Mouse (Mus musculus) heart, adult 2 months (tissue): ENCODE measurements at regions not wholly inside any gene's neighbourhood (a gene's known extent, or its start where the extent isn't known, plus 50 kb on each side); places are given as distances from the start of the nearest gene placed in this dataset.
A peak's percentile ranks its signal among the peaks of the same experiment; 100 is the strongest.

Experiments used
- DNase-seq, 2 experiments: peaks; one replicate each; pipeline ENCODE4 v3.0.0; 2021
- H3K27ac ChIP-seq: fragments of 200-600 bp; 2 replicates; pipeline ENCODE4 v1.8.1; 2022
- H3K27me3 ChIP-seq: fragments of 200-500 bp; 2 replicates; pipeline ENCODE4 v1.6.1; 2012; ENCODE audit warnings: mild to moderate bottlenecking, low read length, inconsistent platforms, mixed read lengths; ENCODE audit not compliant: control insufficient read depth, insufficient read depth
- H3K36me3 ChIP-seq: fragments of 200-500 bp; 2 replicates; pipeline ENCODE4 v1.6.1; 2012; ENCODE audit warnings: low read length, inconsistent platforms; ENCODE audit not compliant: control insufficient read depth, insufficient read depth
- H3K4me1 ChIP-seq: fragments of 200-500 bp; 2 replicates; pipeline ENCODE4 v1.6.1; 2011; ENCODE audit warnings: low read length; ENCODE audit not compliant: control insufficient read depth, insufficient read depth
- H3K4me3 ChIP-seq: fragments of 200-600 bp; 2 replicates; pipeline ENCODE4 v1.8.1; 2022
- H3K79me2 ChIP-seq: fragments of 200-500 bp; replicated peaks from 2 replicates; pipeline ENCODE4 v1.6.1; 2012; ENCODE audit warnings: mild to moderate bottlenecking, inconsistent platforms, low read length, moderate library complexity, mixed read lengths; ENCODE audit not compliant: control insufficient read depth, insufficient read depth
- H3K9ac ChIP-seq: fragments of 200-500 bp; 2 replicates; pipeline ENCODE4 v1.6.1; 2012; ENCODE audit warnings: low read depth, mild to moderate bottlenecking, control low read depth, inconsistent platforms, low read length, mixed read lengths
- CTCF ChIP-seq: fragments of 200-600 bp; IDR thresholded peaks from 2 replicates; pipeline ENCODE4 v1.8.1; 2022; ENCODE audit warnings: antibody characterized with exemption, mild to moderate bottlenecking, moderate library complexity
- EP300 ChIP-seq: fragments of 200-500 bp; IDR thresholded peaks from 2 replicates; pipeline ENCODE4 v1.6.1; 2011; ENCODE audit warnings: low read depth, low read length, control low read depth; ENCODE audit not compliant: insufficient read depth
- POLR2A ChIP-seq: fragments of 200-500 bp; IDR thresholded peaks from 2 replicates; pipeline ENCODE4 v1.6.1; 2011; ENCODE audit warnings: mild to moderate bottlenecking, low read depth, low read length, control low read depth; ENCODE audit not compliant: insufficient read depth
- WGBS: fragments of 180-500 bp; shearing (Covaris S2); methylation state at CpG from one replicate; pipeline ENCODE4 v1.1.7; 2018; 5-methylcytosine and 5-hydroxymethylcytosine counted together
- intact Hi-C: fragments of 180-260 bp; cut with DNase I; formaldehyde crosslinking; loops from one replicate; pipeline ENCODE4 v1.15.1; 2025

GRCm38 (mm10) chr15:56554386-56554785, 923.0 kb downstream of the Slc22a22 start:
- H3K27ac ChIP-seq: no peak overlapping the region
- H3K27me3 ChIP-seq: no peaks in the 10 kb centered on the region
- WGBS: 66% methylated on average over 3 of the region's 3 CpGs
- no peak overlapping the region for H3K4me3 ChIP-seq
- no peaks in the 10 kb centered on the region for H3K4me1 ChIP-seq
- intact Hi-C loops: no loop called here
- TF ChIP-seq CTCF (no peak), EP300 (no peak), POLR2A (no peak)
- H3K9ac ChIP-seq: no peak overlapping the region
- no peaks in the 10 kb centered on the region for H3K36me3 ChIP-seq
- no peaks in the 10 kb centered on the region for H3K79me2 ChIP-seq
- DNase-seq: peak; percentile 18 to 40

- Histone ChIP-seq H3K4me1 (no peaks in the 10 kb centered on the region), H3K27ac (no peak overlapping the region), H3K79me2 (no peaks in the 10 kb centered on the region), H3K36me3 (no peaks in the 10 kb centered on the region), H3K9ac (no peak overlapping the region), H3K27me3 (no peaks in the 10 kb centered on the region), H3K4me3 (no peak overlapping the region)
- WGBS: 50% methylated on average over 1 of the region's 1 CpGs
- DNase-seq: no peak
- intact Hi-C loops: no loop called here
- TF ChIP-seq POLR2A: no peak
- TF ChIP-seq CTCF: no peak
- no peak for TF ChIP-seq EP300
These were observed 923.6 kb downstream of the Slc22a22 start for GRCm38 (mm10) chr15:56553851-56554250.

- intact Hi-C loops: no loop called here
- TF ChIP-seq EP300 (no peak), CTCF (no peak), POLR2A (no peak)
- WGBS: 62% methylated on average over 2 of the region's 2 CpGs
- Histone ChIP-seq H3K27ac (no peak overlapping the region), H3K79me2 (no peaks in the 10 kb centered on the region), H3K4me3 (no peak overlapping the region), H3K4me1 (no peaks in the 10 kb centered on the region), H3K9ac (no peak overlapping the region), H3K27me3 (no peaks in the 10 kb centered on the region), H3K36me3 (no peaks in the 10 kb centered on the region)
- DNase-seq: no peak
These were observed 945.9 kb downstream of the Slc22a22 start for GRCm38 (mm10) chr15:56531529-56531928.

- Histone ChIP-seq H3K36me3 (no peaks in the 10 kb centered on the region), H3K4me3 (no peak overlapping the region), H3K9ac (no peak overlapping the region), H3K79me2 (no peaks in the 10 kb centered on the region), H3K27ac (no peak overlapping the region), H3K27me3 (no peaks in the 10 kb centered on the region), H3K4me1 (no peaks in the 10 kb centered on the region)
- WGBS: 92% methylated on average over 1 of the region's 1 CpGs
- DNase-seq: no peak
- TF ChIP-seq CTCF (no peak), EP300 (no peak), POLR2A (no peak)
- intact Hi-C loops: no loop called here
These were observed 959.0 kb downstream of the Slc22a22 start for GRCm38 (mm10) chr15:56518379-56518778.

- H3K27me3 ChIP-seq: no peaks in the 10 kb centered on the region
- H3K9ac ChIP-seq: no peak overlapping the region
- TF ChIP-seq EP300 (no peak), POLR2A (no peak), CTCF (no peak)
- no peaks in the 10 kb centered on the region for H3K4me1 ChIP-seq
- no peaks in the 10 kb centered on the region for H3K79me2 ChIP-seq
- H3K36me3 ChIP-seq: no peaks in the 10 kb centered on the region
- H3K27ac ChIP-seq: no peak overlapping the region
- H3K4me3 ChIP-seq: no peak overlapping the region
- intact Hi-C loops: no loop called here
- DNase-seq: no peak
- 54% methylated on average over 2 of the region's 2 CpGs for WGBS
These were observed 961.3 kb downstream of the Slc22a22 start for GRCm38 (mm10) chr15:56516095-56516494.

GRCm38 (mm10) chr15:56498774-56499173, 978.7 kb downstream of the Slc22a22 start:
- no peaks in the 10 kb centered on the region for H3K27me3 ChIP-seq
- H3K4me1 ChIP-seq: no peaks in the 10 kb centered on the region; the same call in 1 of the 2 replicates
- no peaks in the 10 kb centered on the region for H3K36me3 ChIP-seq
- WGBS: 60% methylated on average over 3 of the region's 3 CpGs
- TF ChIP-seq POLR2A (no peak), CTCF (no peak), EP300 (no peak)
- no peak for DNase-seq
- H3K9ac ChIP-seq: no peak overlapping the region
- no peak overlapping the region for H3K27ac ChIP-seq
- H3K4me3 ChIP-seq: no peak overlapping the region
- intact Hi-C loops: no loop called here
- no peaks in the 10 kb centered on the region for H3K79me2 ChIP-seq
